Mouse (Mus musculus) hindbrain, embryonic 13.5 days (tissue): Measurements from ENCODE around the gene Bcas1. TPM values are rescaled to one million over a fixed set of nuclear protein-coding genes. Genes with fewer than 3 reads are reported as not detected.
"Not testable (repeated sequence)": the region's sequence is repeated elsewhere in the genome, so short reads cannot be mapped to it uniquely, and the experiment has no call there.

Experiments used
- ATAC-seq: fragments of 200-750 bp; cut with Nextera tagmentation; 2 replicates; pipeline ENCODE4 v1.8.0; 2017; ENCODE audit warnings: moderate TSS enrichment; ENCODE audit not compliant: low FRiP score
- H3K27ac ChIP-seq: fragments of 300-500 bp; sonication (generic); 2 replicates; pipeline ENCODE4 v1.5.1; 2015; ENCODE audit warnings: inconsistent platforms, mild to moderate bottlenecking, moderate library complexity
- H3K27me3 ChIP-seq: fragments of 300-500 bp; sonication (generic); 2 replicates; pipeline ENCODE4 v1.6.1; 2015; ENCODE audit warnings: mild to moderate bottlenecking, inconsistent platforms
- H3K36me3 ChIP-seq: fragments of 300-500 bp; sonication (generic); 2 replicates; pipeline ENCODE4 v1.6.1; 2015; ENCODE audit warnings: mild to moderate bottlenecking, inconsistent platforms
- H3K4me1 ChIP-seq: fragments of 300-500 bp; sonication (generic); replicated peaks from 2 replicates; pipeline ENCODE4 v1.6.1; 2015; ENCODE audit warnings: inconsistent platforms
- H3K4me2 ChIP-seq: fragments of 300-500 bp; sonication (generic); 2 replicates; pipeline ENCODE4 v1.6.1; 2015; ENCODE audit warnings: inconsistent platforms, mild to moderate bottlenecking, moderate library complexity
- H3K4me3 ChIP-seq: fragments of 300-500 bp; sonication (generic); 2 replicates; pipeline ENCODE4 v1.5.1; 2015; ENCODE audit warnings: mild to moderate bottlenecking, inconsistent platforms
- H3K9ac ChIP-seq: fragments of 300-500 bp; sonication (generic); 2 replicates; pipeline ENCODE4 v1.6.1; 2015; ENCODE audit warnings: mild to moderate bottlenecking, inconsistent platforms
- H3K9me3 ChIP-seq: fragments of 300-500 bp; sonication (generic); 2 replicates; pipeline ENCODE4 v1.6.1; 2016; ENCODE audit warnings: inconsistent platforms
- WGBS: fragments of 180-500 bp; shearing (Covaris S2); methylation state at CpG from one replicate; pipeline ENCODE4 v1.1.7; 2015; 5-methylcytosine and 5-hydroxymethylcytosine counted together
- polyA plus RNA-seq: library from polyadenylated mRNA; unstranded; fragments of >200 nt; fragmentation: Nextera tagmentation; extraction: Ambion mirVana; gene quantifications from 2 replicates; pipeline ENCODE4 v1.2.1, GENCODE M21; 2015

Bcas1 gene
- polyA plus RNA-seq = 13.8 and 17.9 TPM in 2 replicates

- H3K9me3 ChIP-seq = no peaks in the 10 kb centered on the region
- H3K4me3 ChIP-seq = no peak within 1 kb of the TSS
- H3K36me3 ChIP-seq = no peaks in the 10 kb centered on the region
- H3K27ac ChIP-seq = no peak within 1 kb of the TSS
- H3K4me1 ChIP-seq = no peaks in the 10 kb centered on the region
- WGBS = 83% methylated on average over 8 of the region's 8 CpGs
- H3K4me2 ChIP-seq = no peak within 1 kb of the TSS
- H3K27me3 ChIP-seq = 0 out of 2 replicates have a peak, but pooled peaks cover 2% of the 10 kb centered on the region
- ATAC-seq = no peak
- H3K9ac ChIP-seq = no peak within 1 kb of the TSS
Measured at GRCm38 (mm10) chr2:170427704-170428103, at the start of gene Bcas1. Bcas1 (minus strand) TSS chr2:170427845.

- H3K9ac ChIP-seq = no peak overlapping the region
- no peaks in the 10 kb centered on the region for H3K27me3 ChIP-seq
- H3K27ac ChIP-seq = no peak overlapping the region
- H3K4me1 ChIP-seq = no peaks in the 10 kb centered on the region
- no peak overlapping the region for H3K4me2 ChIP-seq
- H3K4me3 ChIP-seq = no peak overlapping the region
- no peaks in the 10 kb centered on the region for H3K36me3 ChIP-seq
- 86% methylated on average over 8 of the region's 8 CpGs for WGBS
- H3K9me3 ChIP-seq = no peaks in the 10 kb centered on the region
- no peak for ATAC-seq
Measured at GRCm38 (mm10) chr2:170476643-170477042, 49.0 kb upstream of the Bcas1 start.

GRCm38 (mm10) chr2:170476215-170476614 lies 48.6 kb upstream of the Bcas1 start:
- no peaks in the 10 kb centered on the region for H3K27me3 ChIP-seq
- H3K4me1 ChIP-seq = no peaks in the 10 kb centered on the region
- no peak overlapping the region for H3K4me2 ChIP-seq
- 84% methylated on average over 11 of the region's 11 CpGs for WGBS
- H3K9me3 ChIP-seq = no peaks in the 10 kb centered on the region
- no peak overlapping the region for H3K27ac ChIP-seq
- no peak overlapping the region for H3K4me3 ChIP-seq
- no peak overlapping the region for H3K9ac ChIP-seq
- no peak for ATAC-seq
- H3K36me3 ChIP-seq = no peaks in the 10 kb centered on the region

GRCm38 (mm10) chr2:170475164-170475563 lies 47.5 kb upstream of the Bcas1 start:
- H3K27me3 ChIP-seq = peaks cover 7% of the 10 kb centered on the region; the same call in 1 of the 2 replicates
- H3K9me3 ChIP-seq = no peaks in the 10 kb centered on the region
- ATAC-seq = no peak
- H3K27ac ChIP-seq = no peak overlapping the region
- H3K4me1 ChIP-seq = no peaks in the 10 kb centered on the region
- H3K36me3 ChIP-seq = no peaks in the 10 kb centered on the region
- WGBS = 49% methylated on average over 3 of the region's 3 CpGs
- H3K9ac ChIP-seq = no peak overlapping the region
- no peak overlapping the region for H3K4me2 ChIP-seq
- H3K4me3 ChIP-seq = no peak overlapping the region

GRCm38 (mm10) chr2:170474125-170474524 lies 46.5 kb upstream of the Bcas1 start:
- H3K4me2 ChIP-seq = no peak overlapping the region
- H3K9me3 ChIP-seq = no peaks in the 10 kb centered on the region
- no peak overlapping the region for H3K9ac ChIP-seq
- peaks cover 6% of the 10 kb centered on the region for H3K4me1 ChIP-seq
- no peak for ATAC-seq
- 92% methylated on average over 5 of the region's 5 CpGs for WGBS
- no peak overlapping the region for H3K4me3 ChIP-seq
- no peak overlapping the region for H3K27ac ChIP-seq
- no peaks in the 10 kb centered on the region for H3K36me3 ChIP-seq
- peaks cover 15% of the 10 kb centered on the region; the same call in 1 of the 2 replicates for H3K27me3 ChIP-seq

GRCm38 (mm10) chr2:170470591-170470990 lies 42.9 kb upstream of the Bcas1 start:
- no peak overlapping the region for H3K4me3 ChIP-seq
- WGBS = 76% methylated on average over 5 of the region's 5 CpGs

GRCm38 (mm10) chr2:170469616-170470308 lies 42.1 kb upstream of the Bcas1 start:
- Histone ChIP-seq H3K9ac (no peak overlapping the region), H3K9me3 (no peaks in the 10 kb centered on the region), H3K36me3 (no peaks in the 10 kb centered on the region), H3K4me1 (peaks cover 6% of the 10 kb centered on the region), H3K27ac (no peak overlapping the region), H3K4me3 (no peak overlapping the region), H3K4me2 (peak overlapping the region; percentile 27), H3K27me3 (peaks cover 25% of the 10 kb centered on the region; the same call in 1 of the 2 replicates)
- WGBS = 12% methylated on average over 10 of the region's 10 CpGs
- ATAC-seq = no peak

More at GRCm38 (mm10) chr2:170470591-170470990, 42.9 kb upstream of the Bcas1 start:
- H3K4me2 ChIP-seq = no peak overlapping the region
- peaks cover 6% of the 10 kb centered on the region for H3K4me1 ChIP-seq
- H3K27me3 ChIP-seq = peaks cover 25% of the 10 kb centered on the region; the same call in 1 of the 2 replicates
- no peaks in the 10 kb centered on the region for H3K9me3 ChIP-seq
- no peaks in the 10 kb centered on the region for H3K36me3 ChIP-seq
- H3K27ac ChIP-seq = no peak overlapping the region
- ATAC-seq = no peak
- no peak overlapping the region for H3K9ac ChIP-seq

- H3K4me3 ChIP-seq = no peak overlapping the region
- no peak overlapping the region for H3K9ac ChIP-seq
- no peaks in the 10 kb centered on the region for H3K9me3 ChIP-seq
- H3K27me3 ChIP-seq = peaks cover 25% of the 10 kb centered on the region; the same call in 1 of the 2 replicates
- H3K4me2 ChIP-seq = no peak overlapping the region
- no peaks in the 10 kb centered on the region for H3K36me3 ChIP-seq
- no peak overlapping the region for H3K27ac ChIP-seq
- no peak for ATAC-seq
- peaks cover 6% of the 10 kb centered on the region for H3K4me1 ChIP-seq
Measured at GRCm38 (mm10) chr2:170468009-170468408, 40.4 kb upstream of the Bcas1 start.

GRCm38 (mm10) chr2:170464817-170465216 lies 37.2 kb upstream of the Bcas1 start:
- WGBS = 56% methylated on average over 4 of the region's 4 CpGs
- Histone ChIP-seq H3K9ac (no peak overlapping the region), H3K9me3 (no peaks in the 10 kb centered on the region), H3K36me3 (no peaks in the 10 kb centered on the region), H3K27ac (no peak overlapping the region), H3K27me3 (peaks cover 15% of the 10 kb centered on the region; the same call in 1 of the 2 replicates), H3K4me1 (peaks cover 6% of the 10 kb centered on the region), H3K4me3 (no peak overlapping the region), H3K4me2 (no peak overlapping the region)
- no peak for ATAC-seq

- WGBS = 69% methylated on average over 7 of the region's 7 CpGs
- Histone ChIP-seq H3K9me3 (no peaks in the 10 kb centered on the region), H3K4me2 (no peak overlapping the region), H3K4me1 (no peaks in the 10 kb centered on the region), H3K27ac (no peak overlapping the region), H3K4me3 (no peak overlapping the region), H3K9ac (no peak overlapping the region), H3K36me3 (no peaks in the 10 kb centered on the region), H3K27me3 (no peaks in the 10 kb centered on the region)
- ATAC-seq = no peak
Measured at GRCm38 (mm10) chr2:170461652-170462051, 34.0 kb upstream of the Bcas1 start.

GRCm38 (mm10) chr2:170459805-170460204 lies 32.2 kb upstream of the Bcas1 start:
- no peak for ATAC-seq
- H3K27ac ChIP-seq = no peak overlapping the region
- H3K4me2 ChIP-seq = no peak overlapping the region
- 0 out of 2 replicates have a peak, but pooled peaks cover 6% of the 10 kb centered on the region for H3K27me3 ChIP-seq
- no peak overlapping the region for H3K9ac ChIP-seq
- no peak overlapping the region for H3K4me3 ChIP-seq
- no peaks in the 10 kb centered on the region for H3K36me3 ChIP-seq
- H3K4me1 ChIP-seq = no peaks in the 10 kb centered on the region
- H3K9me3 ChIP-seq = no peaks in the 10 kb centered on the region
- 19% methylated on average over 9 of the region's 9 CpGs for WGBS

GRCm38 (mm10) chr2:170459183-170459582 lies 31.5 kb upstream of the Bcas1 start:
- no peak overlapping the region for H3K4me3 ChIP-seq
- no peak for ATAC-seq

GRCm38 (mm10) chr2:170453809-170454208 lies 26.2 kb upstream of the Bcas1 start:
- H3K27ac ChIP-seq = not testable (repeated sequence)

More at GRCm38 (mm10) chr2:170459183-170459582, 31.5 kb upstream of the Bcas1 start:
- H3K27me3 ChIP-seq = 0 out of 2 replicates have a peak, but pooled peaks cover 6% of the 10 kb centered on the region
- WGBS = 73% methylated on average over 10 of the region's 10 CpGs
- H3K36me3 ChIP-seq = no peaks in the 10 kb centered on the region
- no peak overlapping the region for H3K4me2 ChIP-seq
- no peak overlapping the region for H3K9ac ChIP-seq
- no peaks in the 10 kb centered on the region for H3K9me3 ChIP-seq
- H3K4me1 ChIP-seq = no peaks in the 10 kb centered on the region
- H3K27ac ChIP-seq = no peak overlapping the region

More at GRCm38 (mm10) chr2:170453809-170454208, 26.2 kb upstream of the Bcas1 start:
- 61% methylated on average over 4 of the region's 4 CpGs for WGBS
- H3K9ac ChIP-seq, H3K4me2 ChIP-seq, H3K9me3 ChIP-seq, H3K4me1 ChIP-seq, ATAC-seq, H3K36me3 ChIP-seq, H3K4me3 ChIP-seq: not testable (repeated sequence)
- H3K27me3 ChIP-seq = peaks cover 23% of the 10 kb centered on the region; the same call in 1 of the 2 replicates
